Mouse (Mus musculus): ENCODE measurements at regions not wholly inside any gene's neighbourhood (a gene's known extent, or its start where the extent isn't known, plus 50 kb on each side); places are given as distances from the start of the nearest gene placed in this dataset.

GRCm38 (mm10) chr7:93795210-93795609 is 715.5 kb downstream of the Fam181b start:
- Histone ChIP-seq H3K4me2 (replicated peaks) (no peak overlapping the region), H3K27me3 (no peaks in the 10 kb centered on the region), H3K9ac (no peak overlapping the region), H3K4me1 (0 out of 2 replicates have a peak, but pooled peaks cover 3% of the 10 kb centered on the region), H3K4me3 (no peak overlapping the region), H3K9me3 (replicated peaks) (no peaks in the 10 kb centered on the region), H3K27ac (no peak overlapping the region), H3K36me3 (no peaks in the 10 kb centered on the region)
- ATAC-seq (ENCODE audit: low FRiP score) = 0 out of 2 replicates have a peak, but pooled peaks have one; percentile 40
- WGBS = 42% methylated on average over 3 of the region's 3 CpGs

GRCm38 (mm10) chr7:93835697-93836096 is 756.0 kb downstream of the Fam181b start:
- H3K9ac ChIP-seq = no peak overlapping the region
- no peak overlapping the region for H3K27ac ChIP-seq
- no peak overlapping the region for H3K4me2 ChIP-seq (replicated peaks)
- H3K4me3 ChIP-seq = no peak overlapping the region
- no peaks in the 10 kb centered on the region for H3K4me1 ChIP-seq
- ATAC-seq (ENCODE audit: low FRiP score) = no peak
- H3K9me3 ChIP-seq (replicated peaks) = no peaks in the 10 kb centered on the region
- H3K27me3 ChIP-seq = no peaks in the 10 kb centered on the region
- H3K36me3 ChIP-seq = no peaks in the 10 kb centered on the region
- 92% methylated on average over 3 of the region's 3 CpGs for WGBS

DNA sequence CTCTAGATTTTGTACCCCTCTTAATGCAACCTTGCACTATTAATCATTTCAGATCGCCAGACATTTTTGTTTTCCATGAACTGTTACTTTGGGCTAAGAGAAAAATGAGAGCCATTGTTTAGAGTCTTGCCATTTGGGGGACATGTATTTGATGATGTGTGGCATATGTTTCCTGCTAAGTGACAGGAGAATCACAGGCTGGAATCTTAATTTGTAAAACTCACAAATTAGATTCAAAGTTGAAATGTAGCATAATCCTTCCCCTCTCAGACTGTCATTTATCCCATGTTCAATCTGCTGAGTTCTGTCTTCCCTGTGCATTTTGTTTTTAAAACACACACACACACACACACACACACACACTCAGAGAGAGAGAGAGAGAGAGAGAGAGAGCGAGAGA is 756.5 kb downstream of the Fam181b start:
- no peaks in the 10 kb centered on the region for H3K36me3 ChIP-seq
- no peak overlapping the region for H3K9ac ChIP-seq
- H3K9me3 ChIP-seq (replicated peaks) = no peaks in the 10 kb centered on the region
- no peaks in the 10 kb centered on the region for H3K4me1 ChIP-seq
- no peaks in the 10 kb centered on the region for H3K27me3 ChIP-seq
- no peak for ATAC-seq (ENCODE audit: low FRiP score)
- no peak overlapping the region for H3K27ac ChIP-seq
- no peak overlapping the region for H3K4me2 ChIP-seq (replicated peaks)
- H3K4me3 ChIP-seq = no peak overlapping the region
- whole genome bisulfite sequencing = 79% methylated on average over 2 of the region's 2 CpGs

DNA sequence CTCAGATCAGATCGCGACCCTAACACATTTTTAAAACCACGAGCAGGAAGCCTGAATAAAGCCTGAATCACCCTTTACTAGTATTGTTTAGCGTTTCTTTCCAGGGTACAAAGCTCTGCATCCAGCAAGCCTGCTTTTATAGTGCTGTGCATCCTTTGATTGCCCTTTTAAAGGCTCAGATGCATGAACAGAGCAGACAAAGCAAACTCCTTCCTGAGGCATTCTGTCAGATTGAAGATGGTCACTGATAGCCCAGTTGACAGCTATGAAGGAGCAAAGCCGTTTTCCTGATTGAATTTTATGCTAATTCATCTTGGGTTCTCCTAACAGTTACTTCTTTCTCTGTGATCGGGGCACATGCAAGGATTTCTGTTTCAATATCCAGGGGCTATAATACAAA is 775.4 kb downstream of the Fam181b start:
- WGBS = 37% methylated on average over 6 of the region's 6 CpGs
- H3K4me2 ChIP-seq (replicated peaks) = peak overlapping the region; percentile 11; the same call in 1 of the 2 replicates
- H3K4me1 ChIP-seq = no peaks in the 10 kb centered on the region; the same call in 1 of the 2 replicates
- ATAC-seq (ENCODE audit: low FRiP score) = peak; percentile 73; the same call in 1 of the 2 replicates
- H3K27me3 ChIP-seq = no peaks in the 10 kb centered on the region
- no peak overlapping the region for H3K27ac ChIP-seq
- no peak overlapping the region for H3K4me3 ChIP-seq
- no peaks in the 10 kb centered on the region for H3K9me3 ChIP-seq (replicated peaks)
- H3K9ac ChIP-seq = no peak overlapping the region
- no peaks in the 10 kb centered on the region for H3K36me3 ChIP-seq

GRCm38 (mm10) chr7:93893701-93894100 is 814.0 kb downstream of the Fam181b start:
- 88% methylated on average over 1 of the region's 1 CpGs for WGBS
- Histone ChIP-seq H3K27ac (no peak overlapping the region), H3K27me3 (no peaks in the 10 kb centered on the region), H3K4me1 (no peaks in the 10 kb centered on the region), H3K9ac (no peak overlapping the region), H3K4me3 (no peak overlapping the region), H3K9me3 (replicated peaks) (no peaks in the 10 kb centered on the region), H3K4me2 (replicated peaks) (no peak overlapping the region), H3K36me3 (no peaks in the 10 kb centered on the region)
- no peak for ATAC-seq (ENCODE audit: low FRiP score)

DNA sequence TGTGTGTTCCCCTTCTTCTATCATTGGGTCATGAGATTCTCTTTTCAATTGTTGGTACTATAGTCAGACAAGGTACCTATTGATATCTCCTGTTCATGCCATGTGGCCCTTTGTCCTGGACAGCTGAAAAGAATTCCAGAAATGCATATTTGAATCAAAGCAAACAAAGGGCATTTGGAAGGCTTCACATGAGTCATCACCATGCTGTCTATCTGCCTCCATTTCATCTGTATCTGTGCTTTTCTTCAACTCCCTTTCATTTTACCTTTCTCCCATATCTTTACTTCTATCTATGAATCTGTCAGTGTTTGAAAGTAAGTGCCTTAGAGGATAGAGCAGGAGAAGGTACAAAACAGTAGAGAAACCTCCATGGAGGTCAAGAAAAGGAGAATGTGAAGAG is 817.3 kb downstream of the Fam181b start:
- Histone ChIP-seq H3K4me2 (replicated peaks) (no peak overlapping the region), H3K36me3 (no peaks in the 10 kb centered on the region), H3K27ac (no peak overlapping the region), H3K9me3 (replicated peaks) (no peaks in the 10 kb centered on the region), H3K4me1 (no peaks in the 10 kb centered on the region), H3K9ac (no peak overlapping the region), H3K27me3 (no peaks in the 10 kb centered on the region), H3K4me3 (no peak overlapping the region)
- no peak for ATAC-seq (ENCODE audit: low FRiP score)

DNA sequence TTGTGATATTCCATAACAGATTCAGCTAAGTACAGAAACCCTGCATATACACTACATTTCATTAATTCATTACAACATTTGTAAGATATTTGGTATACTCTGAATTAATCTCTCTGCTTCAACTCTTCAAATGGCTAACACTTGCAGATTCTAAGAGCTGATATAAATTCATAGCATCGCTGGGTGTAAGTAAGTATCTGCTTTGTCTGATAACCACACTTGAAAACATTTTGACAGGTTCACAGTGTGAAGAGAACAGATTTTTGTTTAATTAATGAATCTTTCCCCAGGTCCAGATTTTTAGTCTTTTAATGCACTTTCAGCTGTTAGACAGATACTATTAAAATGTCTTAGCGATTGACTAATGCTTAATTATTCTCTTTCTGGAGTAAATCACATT is 823.1 kb downstream of the Fam181b start:
- Histone ChIP-seq H3K36me3 (no peaks in the 10 kb centered on the region), H3K27ac (no peak overlapping the region), H3K4me1 (no peaks in the 10 kb centered on the region), H3K4me2 (replicated peaks) (no peak overlapping the region), H3K9me3 (replicated peaks) (no peaks in the 10 kb centered on the region), H3K9ac (no peak overlapping the region), H3K4me3 (no peak overlapping the region), H3K27me3 (no peaks in the 10 kb centered on the region)
- 76% methylated on average over 2 of the region's 2 CpGs for WGBS
- ATAC-seq (ENCODE audit: low FRiP score) = no peak

- ATAC-seq (ENCODE audit: low FRiP score) = no peak
- no peaks in the 10 kb centered on the region for H3K4me1 ChIP-seq
- H3K4me3 ChIP-seq = no peak overlapping the region
- no peaks in the 10 kb centered on the region for H3K36me3 ChIP-seq
- H3K9me3 ChIP-seq (replicated peaks) = no peaks in the 10 kb centered on the region
- no peak overlapping the region for H3K9ac ChIP-seq
- H3K27me3 ChIP-seq = no peaks in the 10 kb centered on the region
- WGBS = 85% methylated on average over 3 of the region's 3 CpGs
- H3K4me2 ChIP-seq (replicated peaks) = no peak overlapping the region
- H3K27ac ChIP-seq = no peak overlapping the region
Observed at GRCm38 (mm10) chr7:93936925-93937324, 857.3 kb downstream of the Fam181b start.

DNA sequence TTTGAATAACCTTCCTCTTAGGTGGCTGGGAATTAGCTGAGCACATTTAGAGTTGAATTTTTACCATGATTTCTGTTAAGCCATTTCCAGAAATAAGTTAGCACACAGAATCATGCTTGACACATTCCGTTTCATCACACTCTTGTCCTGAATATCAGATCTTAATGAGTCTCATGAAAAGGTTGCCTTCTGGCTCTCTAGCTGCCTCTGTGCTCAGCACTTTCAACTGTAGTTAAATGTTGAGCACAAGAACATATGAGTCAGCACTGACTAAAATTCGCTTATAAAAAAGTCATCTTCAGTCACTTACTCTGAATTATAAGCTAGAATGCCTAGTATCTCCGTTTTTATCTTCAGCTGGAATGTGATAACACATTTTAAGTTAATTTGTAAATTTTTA is 902.4 kb downstream of the Fam181b start:
- H3K9me3 ChIP-seq (replicated peaks) = no peaks in the 10 kb centered on the region
- WGBS = 75% methylated on average over 3 of the region's 3 CpGs
- no peak for ATAC-seq (ENCODE audit: low FRiP score)
- H3K27me3 ChIP-seq = no peaks in the 10 kb centered on the region
- H3K4me1 ChIP-seq = no peaks in the 10 kb centered on the region
- no peaks in the 10 kb centered on the region for H3K36me3 ChIP-seq
- H3K4me3 ChIP-seq = no peak overlapping the region
- no peak overlapping the region for H3K9ac ChIP-seq
- H3K4me2 ChIP-seq (replicated peaks) = no peak overlapping the region
- no peak overlapping the region for H3K27ac ChIP-seq

- Histone ChIP-seq H3K27ac (no peak overlapping the region), H3K9ac (no peak overlapping the region), H3K4me1 (no peaks in the 10 kb centered on the region), H3K27me3 (no peaks in the 10 kb centered on the region), H3K4me2 (replicated peaks) (no peak overlapping the region), H3K36me3 (no peaks in the 10 kb centered on the region), H3K4me3 (no peak overlapping the region), H3K9me3 (replicated peaks) (no peaks in the 10 kb centered on the region)
- WGBS = 71% methylated on average over 1 of the region's 1 CpGs
- no peak for ATAC-seq (ENCODE audit: low FRiP score)
Observed at GRCm38 (mm10) chr7:94002780-94003179, 923.1 kb downstream of the Fam181b start.

DNA sequence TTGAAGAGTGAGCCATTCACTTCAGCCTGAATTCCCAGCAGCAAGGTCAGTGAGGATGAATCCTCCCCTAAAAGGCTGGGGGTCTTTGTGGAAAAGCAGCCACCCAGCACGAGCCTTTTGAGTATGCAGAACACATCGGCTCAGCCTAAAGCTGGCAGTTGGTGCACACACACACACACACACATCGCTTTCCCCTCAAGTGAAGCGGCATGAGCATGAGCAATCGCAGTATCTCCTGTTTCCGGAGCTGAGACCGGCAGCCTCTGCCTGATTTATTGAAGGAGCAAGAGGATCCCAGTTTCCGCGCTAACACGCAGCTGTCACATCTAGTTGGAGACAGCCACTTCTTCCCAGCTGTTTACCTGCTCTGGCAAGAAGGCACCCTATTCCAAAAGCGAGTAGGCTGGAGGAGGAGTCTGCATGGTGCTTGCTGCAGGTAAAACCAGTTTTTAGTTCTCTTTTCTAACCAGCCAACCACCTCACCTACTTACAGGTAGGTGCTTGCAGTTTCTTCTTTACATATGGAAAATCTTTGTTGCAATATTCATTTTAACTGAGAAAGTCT is 962.9 kb downstream of the Fam181b start:
- no peak overlapping the region for H3K27ac ChIP-seq

GRCm38 (mm10) chr7:94045428-94045827 is 965.8 kb downstream of the Fam181b start:
- H3K4me2 ChIP-seq (replicated peaks) = no peak overlapping the region
- no peak overlapping the region for H3K9ac ChIP-seq
- no peak overlapping the region for H3K27ac ChIP-seq
- no peak overlapping the region for H3K4me3 ChIP-seq
- no peak for ATAC-seq (ENCODE audit: low FRiP score)
- H3K36me3 ChIP-seq = no peaks in the 10 kb centered on the region
- peaks cover 7% of the 10 kb centered on the region; the same call in 1 of the 2 replicates for H3K4me1 ChIP-seq
- no peaks in the 10 kb centered on the region for H3K9me3 ChIP-seq (replicated peaks)
- no peaks in the 10 kb centered on the region for H3K27me3 ChIP-seq
- WGBS = 50% methylated on average over 2 of the region's 2 CpGs

More for the DNA sequence above, 962.9 kb downstream of the Fam181b start:
- H3K27me3 ChIP-seq = no peaks in the 10 kb centered on the region
- H3K9me3 ChIP-seq (replicated peaks) = no peaks in the 10 kb centered on the region
- H3K4me3 ChIP-seq = peak overlapping the region; percentile 31
- H3K4me1 ChIP-seq = peaks cover 7% of the 10 kb centered on the region; the same call in 1 of the 2 replicates
- peak overlapping the region; percentile 41; the same call in 1 of the 2 replicates for H3K9ac ChIP-seq
- WGBS = 6% methylated on average over 11 of the region's 11 CpGs
- peak overlapping the region; percentile 54 for H3K4me2 ChIP-seq (replicated peaks)
- H3K36me3 ChIP-seq = no peaks in the 10 kb centered on the region
- peak; percentile 88 for ATAC-seq (ENCODE audit: low FRiP score)

GRCm38 (mm10) chr7:94046029-94046428 is 966.4 kb downstream of the Fam181b start:
- Histone ChIP-seq H3K9me3 (replicated peaks) (no peaks in the 10 kb centered on the region), H3K4me3 (no peak overlapping the region), H3K27ac (no peak overlapping the region), H3K9ac (no peak overlapping the region), H3K27me3 (no peaks in the 10 kb centered on the region), H3K4me2 (replicated peaks) (no peak overlapping the region), H3K4me1 (peaks cover 7% of the 10 kb centered on the region; the same call in 1 of the 2 replicates), H3K36me3 (no peaks in the 10 kb centered on the region)
- 33% methylated on average over 1 of the region's 1 CpGs for WGBS
- no peak for ATAC-seq (ENCODE audit: low FRiP score)
